Mouse (Mus musculus) hindbrain, embryonic 12.5 days (tissue): ENCODE results near the gene D430041D05Rik. TPM values are rescaled to one million over a fixed set of nuclear protein-coding genes. Genes with fewer than 3 reads are reported as not detected.

Experiments
- ATAC-seq: fragments of 200-750 bp; cut with Nextera tagmentation; 2 replicates; pipeline ENCODE4 v1.8.0; 2017; ENCODE audit warnings: moderate TSS enrichment; ENCODE audit not compliant: low FRiP score
- H3K27ac ChIP-seq: fragments of 300-500 bp; sonication (generic); 2 replicates; pipeline ENCODE4 v1.5.1; 2016; ENCODE audit warnings: mild to moderate bottlenecking
- H3K27me3 ChIP-seq: fragments of 300-500 bp; sonication (generic); 2 replicates; pipeline ENCODE4 v1.6.1; 2016; ENCODE audit warnings: mild to moderate bottlenecking
- H3K36me3 ChIP-seq: fragments of 300-500 bp; sonication (generic); 2 replicates; pipeline ENCODE4 v1.6.1; 2016; ENCODE audit warnings: mild to moderate bottlenecking
- H3K4me1 ChIP-seq: fragments of 300-500 bp; sonication (generic); 2 replicates; pipeline ENCODE4 v1.6.1; 2016
- H3K4me2 ChIP-seq: fragments of 300-500 bp; sonication (generic); replicated peaks from 2 replicates; pipeline ENCODE4 v1.6.1; 2016; ENCODE audit warnings: mild to moderate bottlenecking
- H3K4me3 ChIP-seq: fragments of 300-500 bp; sonication (generic); 2 replicates; pipeline ENCODE4 v1.5.1; 2016; ENCODE audit warnings: mild to moderate bottlenecking
- H3K9ac ChIP-seq: fragments of 300-500 bp; sonication (generic); 2 replicates; pipeline ENCODE4 v1.6.1; 2016; ENCODE audit warnings: mild to moderate bottlenecking, moderate library complexity
- H3K9me3 ChIP-seq: fragments of 300-500 bp; sonication (generic); replicated peaks from 2 replicates; pipeline ENCODE4 v1.6.1; 2016; ENCODE audit warnings: mild to moderate bottlenecking
- WGBS: fragments of 180-500 bp; shearing (Covaris S2); methylation state at CpG from one replicate; pipeline ENCODE4 v1.1.7; 2016; 5-methylcytosine and 5-hydroxymethylcytosine counted together
- polyA plus RNA-seq: library from polyadenylated mRNA; unstranded; fragments of >200 nt; fragmentation: Nextera tagmentation; extraction: Ambion mirVana; gene quantifications from 2 replicates; pipeline ENCODE4 v1.2.1, GENCODE M21; 2016

Gene D430041D05Rik
- polyA plus RNA-seq, 1 experiment from 2014 or later: 4.2 TPM

GRCm38 (mm10) chr2:104305722-104306121 lies 105.1 kb downstream of the D430041D05Rik start:
- 84% methylated on average over 5 of the region's 5 CpGs for WGBS
- H3K9me3 ChIP-seq: no peaks in the 10 kb centered on the region
- H3K4me2 ChIP-seq: no peak overlapping the region
- H3K4me1 ChIP-seq: peaks cover 3% of the 10 kb centered on the region; the same call in 1 of the 2 replicates
- H3K27me3 ChIP-seq: no peaks in the 10 kb centered on the region
- no peaks in the 10 kb centered on the region for H3K36me3 ChIP-seq
- no peak overlapping the region for H3K9ac ChIP-seq
- no peak overlapping the region for H3K4me3 ChIP-seq
- H3K27ac ChIP-seq: no peak overlapping the region
- no peak for ATAC-seq

- no peak overlapping the region for H3K27ac ChIP-seq
- no peaks in the 10 kb centered on the region for H3K4me1 ChIP-seq
- no peak for ATAC-seq
- no peak overlapping the region for H3K9ac ChIP-seq
- no peak overlapping the region for H3K4me3 ChIP-seq
- H3K27me3 ChIP-seq: no peaks in the 10 kb centered on the region
- no peaks in the 10 kb centered on the region for H3K36me3 ChIP-seq
- no peaks in the 10 kb centered on the region for H3K9me3 ChIP-seq
- no peak overlapping the region for H3K4me2 ChIP-seq
- WGBS: 36% methylated on average over 1 of the region's 1 CpGs
Measured at GRCm38 (mm10) chr2:104299912-104300311, 110.9 kb downstream of the D430041D05Rik start.

- 22% methylated on average over 7 of the region's 7 CpGs for WGBS
- ATAC-seq: no peak
- Histone ChIP-seq H3K36me3 (no peaks in the 10 kb centered on the region), H3K27me3 (no peaks in the 10 kb centered on the region), H3K27ac (no peak overlapping the region), H3K9ac (no peak overlapping the region), H3K4me3 (no peak overlapping the region), H3K4me1 (no peaks in the 10 kb centered on the region), H3K4me2 (no peak overlapping the region), H3K9me3 (no peaks in the 10 kb centered on the region)
Measured at GRCm38 (mm10) chr2:104299160-104299559, 111.7 kb downstream of the D430041D05Rik start.

- H3K4me1 ChIP-seq: no peaks in the 10 kb centered on the region
- ATAC-seq: no peak
- H3K27ac ChIP-seq: no peak overlapping the region
- 75% methylated on average over 3 of the region's 3 CpGs for WGBS
- no peak overlapping the region for H3K4me3 ChIP-seq
- H3K27me3 ChIP-seq: no peaks in the 10 kb centered on the region
- H3K4me2 ChIP-seq: no peak overlapping the region
- H3K9me3 ChIP-seq: no peaks in the 10 kb centered on the region; the same call in 1 of the 2 replicates
- H3K36me3 ChIP-seq: no peaks in the 10 kb centered on the region
- no peak overlapping the region for H3K9ac ChIP-seq
Measured at GRCm38 (mm10) chr2:104286821-104287220, 124.0 kb downstream of the D430041D05Rik start.

GRCm38 (mm10) chr2:104283401-104283955 lies 127.3 kb downstream of the D430041D05Rik start:
- H3K9ac ChIP-seq: no peak overlapping the region
- no peaks in the 10 kb centered on the region for H3K4me1 ChIP-seq
- ATAC-seq: no peak
- no peak overlapping the region for H3K4me2 ChIP-seq
- no peaks in the 10 kb centered on the region for H3K36me3 ChIP-seq
- H3K4me3 ChIP-seq: no peak overlapping the region
- WGBS: 93% methylated on average over 8 of the region's 8 CpGs
- no peaks in the 10 kb centered on the region; the same call in 1 of the 2 replicates for H3K9me3 ChIP-seq
- no peak overlapping the region for H3K27ac ChIP-seq
- H3K27me3 ChIP-seq: no peaks in the 10 kb centered on the region

- H3K36me3 ChIP-seq: no peaks in the 10 kb centered on the region
- no peaks in the 10 kb centered on the region for H3K4me1 ChIP-seq
- no peaks in the 10 kb centered on the region; the same call in 1 of the 2 replicates for H3K9me3 ChIP-seq
- no peak for ATAC-seq
- H3K27ac ChIP-seq: no peak overlapping the region
- no peak overlapping the region for H3K4me3 ChIP-seq
- H3K4me2 ChIP-seq: no peak overlapping the region
- H3K27me3 ChIP-seq: no peaks in the 10 kb centered on the region
- H3K9ac ChIP-seq: no peak overlapping the region
- WGBS: 90% methylated on average over 2 of the region's 2 CpGs
Measured at GRCm38 (mm10) chr2:104282835-104283234, 128.0 kb downstream of the D430041D05Rik start.

- Histone ChIP-seq H3K4me3 (no peak overlapping the region), H3K9ac (no peak overlapping the region), H3K4me2 (no peak overlapping the region), H3K27me3 (no peaks in the 10 kb centered on the region), H3K36me3 (no peaks in the 10 kb centered on the region), H3K4me1 (no peaks in the 10 kb centered on the region), H3K9me3 (no peaks in the 10 kb centered on the region), H3K27ac (no peak overlapping the region)
- ATAC-seq: no peak
- WGBS: 59% methylated on average over 4 of the region's 4 CpGs
Measured at GRCm38 (mm10) chr2:104267049-104267448, 143.8 kb downstream of the D430041D05Rik start.

- ATAC-seq: no peak
- Histone ChIP-seq H3K4me2 (no peak overlapping the region), H3K9ac (no peak overlapping the region), H3K4me1 (no peaks in the 10 kb centered on the region), H3K36me3 (no peaks in the 10 kb centered on the region), H3K27ac (no peak overlapping the region), H3K9me3 (no peaks in the 10 kb centered on the region), H3K4me3 (no peak overlapping the region), H3K27me3 (no peaks in the 10 kb centered on the region)
- WGBS: 86% methylated on average over 4 of the region's 4 CpGs
Measured at GRCm38 (mm10) chr2:104261741-104262067, 149.1 kb downstream of the D430041D05Rik start.

GRCm38 (mm10) chr2:104260920-104261740 lies 149.7 kb downstream of the D430041D05Rik start:
- H3K4me1 ChIP-seq: no peaks in the 10 kb centered on the region
- H3K27me3 ChIP-seq: no peaks in the 10 kb centered on the region

GRCm38 (mm10) chr2:104256585-104256984 lies 154.2 kb downstream of the D430041D05Rik start:
- no peak overlapping the region for H3K9ac ChIP-seq
- ATAC-seq: no peak
- H3K4me3 ChIP-seq: no peak overlapping the region
- H3K4me2 ChIP-seq: no peak overlapping the region
- no peak overlapping the region for H3K27ac ChIP-seq
- no peaks in the 10 kb centered on the region; the same call in 1 of the 2 replicates for H3K4me1 ChIP-seq
- H3K9me3 ChIP-seq: no peaks in the 10 kb centered on the region
- no peaks in the 10 kb centered on the region for H3K27me3 ChIP-seq
- 75% methylated on average over 15 of the region's 15 CpGs for WGBS
- H3K36me3 ChIP-seq: no peaks in the 10 kb centered on the region

More at GRCm38 (mm10) chr2:104260920-104261740, 149.7 kb downstream of the D430041D05Rik start:
- 78% methylated on average over 18 of the region's 18 CpGs for WGBS
- H3K9ac ChIP-seq: no peak overlapping the region
- H3K4me3 ChIP-seq: no peak overlapping the region
- no peaks in the 10 kb centered on the region for H3K36me3 ChIP-seq
- H3K27ac ChIP-seq: no peak overlapping the region
- H3K9me3 ChIP-seq: no peaks in the 10 kb centered on the region
- no peak for ATAC-seq
- H3K4me2 ChIP-seq: no peak overlapping the region

- Histone ChIP-seq H3K4me1 (no peaks in the 10 kb centered on the region; the same call in 1 of the 2 replicates), H3K9ac (no peak overlapping the region), H3K4me3 (no peak overlapping the region), H3K9me3 (no peaks in the 10 kb centered on the region), H3K4me2 (no peak overlapping the region), H3K27me3 (no peaks in the 10 kb centered on the region), H3K27ac (no peak overlapping the region), H3K36me3 (no peaks in the 10 kb centered on the region)
- WGBS: 93% methylated on average over 9 of the region's 9 CpGs
- ATAC-seq: no peak
Measured at GRCm38 (mm10) chr2:104254944-104255343, 155.9 kb downstream of the D430041D05Rik start.

GRCm38 (mm10) chr2:104253341-104253740 lies 157.5 kb downstream of the D430041D05Rik start:
- no peak for ATAC-seq
- no peak overlapping the region for H3K4me2 ChIP-seq
- no peaks in the 10 kb centered on the region; the same call in 1 of the 2 replicates for H3K4me1 ChIP-seq
- H3K9me3 ChIP-seq: no peaks in the 10 kb centered on the region
- H3K27ac ChIP-seq: no peak overlapping the region
- no peaks in the 10 kb centered on the region for H3K27me3 ChIP-seq
- no peak overlapping the region for H3K4me3 ChIP-seq
- WGBS: 97% methylated on average over 4 of the region's 4 CpGs
- H3K36me3 ChIP-seq: no peaks in the 10 kb centered on the region
- H3K9ac ChIP-seq: no peak overlapping the region

GRCm38 (mm10) chr2:104251647-104252046 lies 159.2 kb downstream of the D430041D05Rik start:
- ATAC-seq: no peak
- H3K27ac ChIP-seq: no peak overlapping the region
- H3K4me1 ChIP-seq: no peaks in the 10 kb centered on the region; the same call in 1 of the 2 replicates
- no peak overlapping the region for H3K4me2 ChIP-seq
- H3K4me3 ChIP-seq: no peak overlapping the region
- no peak overlapping the region for H3K9ac ChIP-seq
- 45% methylated on average over 4 of the region's 4 CpGs for WGBS
- H3K36me3 ChIP-seq: no peaks in the 10 kb centered on the region
- no peaks in the 10 kb centered on the region for H3K27me3 ChIP-seq
- H3K9me3 ChIP-seq: no peaks in the 10 kb centered on the region
